Comparison of ENCODE assay signal across 25 mouse cellular contexts in genomic region chr3:63406438-63406837, GRCm38 (mm10).
A peak's percentile ranks its signal among the peaks of the same experiment; 100 is the strongest.
DNase-seq lines count a peak whose midpoint lies in the region; ATAC-seq and TF ChIP-seq lines count a peak whose summit lies in the region.
"Had no signal": no experiment of that assay in that cellular context is flagged by ENCODE, and none has a peak within 500 bp of the region (broad histone marks: within the 10 kb centered on the region; RNA-seq: fewer than 3 reads in every experiment).

No protein-coding gene starts in this region.

- H3K27me3 ChIP-seq in lung, embryonic 14.5 days (ENCODE audit: insufficient read depth, low read length), result no peaks in the 10 kb centered on the region
- H3K27me3 ChIP-seq: embryonic facial prominence, embryonic 15.5 days; hindbrain, embryonic 13.5 days; midbrain, embryonic 13.5 days; neural tube, embryonic 13.5 days had no signal

- 65% methylated on average over 3 of the region's 3 CpGs for WGBS in lung, embryonic 14.5 days

- H3K4me1 ChIP-seq in lung, embryonic 14.5 days (ENCODE audit: insufficient read depth), result no peaks in the 10 kb centered on the region
- H3K4me1 ChIP-seq: embryonic facial prominence, embryonic 15.5 days; hindbrain, embryonic 13.5 days; limb, embryonic 10.5 days; midbrain, embryonic 13.5 days; neural tube, embryonic 13.5 days had no signal

- ATAC-seq in lung, embryonic 14.5 days (ENCODE audit: insufficient read depth), result peak; percentile 17; the same call in 1 of the 2 replicates
- ATAC-seq: forebrain, embryonic 16.5 days; inflammation-experienced regulatory T-cells, adult 6 months; midbrain, embryonic 13.5 days had no signal

- no peaks in the 10 kb centered on the region for H3K9me3 ChIP-seq in lung, embryonic 14.5 days (ENCODE audit: low read depth, low read length)
- H3K9me3 ChIP-seq: embryonic facial prominence, embryonic 15.5 days; G1E; hindbrain, embryonic 13.5 days; limb, embryonic 10.5 days; midbrain, embryonic 13.5 days; neural tube, embryonic 13.5 days had no signal

- no peak overlapping the region for H3K4me3 ChIP-seq in lung, embryonic 14.5 days (ENCODE audit: low read depth, low read length)
- H3K4me3 ChIP-seq: embryonic facial prominence, embryonic 15.5 days; hindbrain, embryonic 13.5 days; left cerebral cortex, adult 2 months; limb, embryonic 10.5 days; midbrain, embryonic 13.5 days; neural tube, embryonic 13.5 days had no signal

- intact Hi-C loops in heart, postnatal 10 days (cut with DNase I), result no loop called here

- H3K9ac ChIP-seq in lung, embryonic 14.5 days, result no peak overlapping the region
- H3K9ac ChIP-seq: embryonic facial prominence, embryonic 15.5 days; hindbrain, embryonic 13.5 days; midbrain, embryonic 13.5 days; neural tube, embryonic 13.5 days had no signal

- TF ChIP-seq CTCF in lung, embryonic 14.5 days (IDR thresholded peaks at IDR 0.05; ENCODE audit: low read depth), result no peak

- DNase-seq in gastrocnemius, postnatal 25 days, result peak; percentile 36
- DNase-seq in gastrocnemius, postnatal 10 days, result no peak
- DNase-seq in heart, postnatal 10 days, result peak; percentile 29 to 42
- peak; percentile 11 for DNase-seq in lung, embryonic 14.5 days
- peak; percentile 68 for DNase-seq in lung, postnatal 36 days
- no peak for DNase-seq in kidney, postnatal 10 days
- no peak for DNase-seq in yolk sac, embryonic 10.5 days (ENCODE audit: low spot score)
- DNase-seq: adrenal gland, postnatal 14 days; cerebellum, adult 11-12 months; cerebellum, postnatal 14 days; embryo, embryonic 11 days; kidney, adult 8-10 months; kidney, postnatal 25 days; right cerebral cortex, adult 18-20 months; thymus, postnatal 25 days had no signal

- no peaks in the 10 kb centered on the region for H3K36me3 ChIP-seq in lung, embryonic 14.5 days (ENCODE audit: insufficient read depth)
- H3K36me3 ChIP-seq: embryonic facial prominence, embryonic 15.5 days; G1E; hindbrain, embryonic 13.5 days; limb, embryonic 10.5 days; midbrain, embryonic 13.5 days; neural tube, embryonic 13.5 days had no signal

- no peak overlapping the region for H3K27ac ChIP-seq in lung, embryonic 14.5 days (ENCODE audit: low read depth)
- H3K27ac ChIP-seq: embryonic facial prominence, embryonic 15.5 days; hindbrain, embryonic 13.5 days; left cerebral cortex, adult 2 months; limb, embryonic 10.5 days; midbrain, embryonic 13.5 days; neural tube, embryonic 13.5 days had no signal

- H3K4me2 ChIP-seq in lung, embryonic 14.5 days, result no peak overlapping the region
- H3K4me2 ChIP-seq: embryonic facial prominence, embryonic 15.5 days; hindbrain, embryonic 13.5 days; liver, embryonic 11.5 days; midbrain, embryonic 13.5 days; neural tube, embryonic 13.5 days had no signal

Comparison
In these comparisons a context has a peak if more than half of its experiments do, and no peak if none do; other contexts are left out.
1. DNase-seq: peak in gastrocnemius, postnatal 25 days (single experiment), heart, postnatal 10 days (2 of 2), lung, embryonic 14.5 days (single experiment) and lung, postnatal 36 days (single experiment); none in gastrocnemius, postnatal 10 days (single experiment), kidney, postnatal 10 days (single experiment) and yolk sac, embryonic 10.5 days (single experiment).